Mouse (Mus musculus) thymus, adult 18-20 months (tissue): Measurements from ENCODE around the gene Irf8.
A peak's percentile ranks its signal among the peaks of the same experiment; 100 is the strongest.

Experiments
- DNase-seq, 2 experiments: peaks; one replicate each; pipeline ENCODE4 v3.0.0; 2022; ENCODE audit warnings: mixed read lengths in 2 of 2

The Irf8 gene

DNA sequence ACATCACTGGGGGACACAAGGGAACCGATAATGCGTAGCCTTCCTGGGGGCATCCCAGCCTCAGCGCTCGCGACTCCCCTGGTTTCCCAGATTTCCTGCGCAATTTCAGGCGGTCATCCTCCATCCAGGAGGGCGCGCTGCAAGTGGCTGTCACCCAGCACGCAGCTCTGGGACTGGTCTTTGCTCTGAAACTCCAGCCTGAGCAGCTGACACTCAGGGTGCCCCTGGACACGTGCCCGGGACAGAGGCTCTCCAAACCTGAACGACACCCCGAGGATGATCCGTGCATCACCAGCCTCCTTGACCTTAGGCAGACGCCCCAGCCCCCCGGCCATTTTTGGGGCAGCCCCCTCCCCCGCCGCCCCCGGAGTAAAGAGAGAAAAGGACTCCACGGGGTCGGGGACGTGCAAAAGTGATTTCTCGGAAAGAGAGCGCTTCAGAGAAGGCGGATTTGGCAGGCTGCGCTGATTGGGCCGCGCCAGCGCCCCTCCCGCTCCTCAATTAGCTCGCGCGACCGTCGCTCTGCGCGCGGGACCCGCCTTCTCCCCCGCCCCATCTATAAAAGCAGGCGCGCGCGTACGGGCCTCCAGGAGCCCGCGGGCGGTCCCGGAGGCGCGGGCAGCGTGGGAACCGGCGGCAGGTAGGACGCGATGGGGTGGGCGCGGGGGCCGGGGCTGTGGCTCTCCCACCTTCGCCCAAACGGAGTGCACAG lies at the start of gene Irf8:
Gene Irf8 (plus strand): TSS at position 589 of the 712 bp plus-strand sequence.
- DNase-seq: peak; percentile 82 to 84

DNA sequence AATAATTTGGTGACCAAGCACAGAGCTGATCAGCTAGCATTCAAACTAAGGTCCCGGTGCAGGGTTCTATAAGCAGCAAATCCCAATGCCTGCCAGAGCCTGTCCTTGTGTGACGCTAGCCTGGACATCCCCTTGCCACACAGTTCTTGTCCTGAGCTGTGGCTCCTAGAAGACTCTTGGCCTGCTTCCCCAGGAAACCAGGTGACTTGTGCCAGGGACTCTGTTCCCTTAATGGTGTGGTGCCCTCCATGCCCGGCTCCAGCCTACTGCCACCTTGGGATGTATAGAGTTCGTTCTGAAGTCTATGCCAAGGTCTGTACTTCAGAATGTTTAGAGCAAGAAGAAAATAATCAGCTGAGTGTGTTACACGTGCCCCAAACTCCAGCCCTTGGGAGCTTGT lies 49.6 kb upstream of the Irf8 start:
- no peak for DNase-seq

DNA sequence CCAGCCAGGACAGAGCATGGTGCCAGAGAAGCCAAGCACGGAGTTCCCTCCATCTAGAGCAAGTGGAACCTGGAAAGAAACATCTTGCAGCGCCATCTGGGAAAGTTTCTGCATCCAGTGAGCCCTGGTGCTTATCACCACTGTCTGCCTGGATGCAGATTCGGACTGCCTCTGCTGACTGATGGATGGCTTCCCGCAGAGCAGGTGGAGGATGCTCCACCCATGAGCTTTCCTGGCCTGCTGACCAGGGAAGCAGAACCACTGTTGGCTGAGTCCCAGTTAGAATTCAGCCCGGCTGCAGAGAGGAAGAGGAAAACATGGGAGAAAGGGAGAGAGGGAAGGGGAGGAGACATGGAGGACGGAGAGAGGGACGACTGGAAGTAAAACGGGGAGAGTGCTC lies 48.4 kb upstream of the Irf8 start:
- no peak for DNase-seq

DNA sequence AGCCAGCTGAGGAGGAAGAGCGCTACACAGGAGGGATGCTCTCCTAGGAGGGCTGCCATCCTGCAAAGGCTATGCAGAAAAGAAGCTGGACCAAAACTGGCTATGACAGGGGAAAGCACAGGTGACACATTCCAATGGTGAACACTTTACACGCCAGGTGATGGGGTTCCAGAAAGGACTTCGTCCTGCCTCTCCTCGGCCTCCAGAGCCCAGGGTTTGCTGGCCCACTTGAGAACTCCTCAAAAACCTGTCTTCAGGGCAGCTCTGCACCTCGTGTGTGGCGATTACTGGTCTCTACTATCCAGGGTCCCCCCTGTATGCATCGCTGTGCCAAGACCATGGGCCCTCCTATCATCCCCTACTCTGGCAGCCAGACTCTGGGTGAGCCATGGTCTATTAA lies 47.6 kb upstream of the Irf8 start:
- no peak for DNase-seq

DNA sequence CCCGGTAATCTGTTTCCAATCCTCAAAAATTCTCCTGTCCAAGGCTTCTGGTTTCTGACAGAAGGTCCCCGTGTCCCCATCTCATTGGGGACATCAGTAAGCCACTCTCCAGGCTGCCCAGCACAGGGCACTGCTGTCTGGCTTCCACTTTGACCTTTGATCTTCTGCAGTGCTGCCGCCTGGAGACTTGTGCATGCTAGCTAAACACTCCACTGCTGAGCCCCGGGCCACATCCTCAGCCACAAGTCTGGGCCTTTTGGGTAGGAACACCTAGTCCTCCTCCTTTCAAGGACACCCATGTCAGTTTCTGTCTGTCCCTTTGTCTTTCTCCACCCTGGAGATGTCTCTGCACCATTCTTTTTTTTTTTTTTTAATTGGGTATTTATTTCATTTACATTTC lies 43.2 kb upstream of the Irf8 start:
- no peak for DNase-seq

DNA sequence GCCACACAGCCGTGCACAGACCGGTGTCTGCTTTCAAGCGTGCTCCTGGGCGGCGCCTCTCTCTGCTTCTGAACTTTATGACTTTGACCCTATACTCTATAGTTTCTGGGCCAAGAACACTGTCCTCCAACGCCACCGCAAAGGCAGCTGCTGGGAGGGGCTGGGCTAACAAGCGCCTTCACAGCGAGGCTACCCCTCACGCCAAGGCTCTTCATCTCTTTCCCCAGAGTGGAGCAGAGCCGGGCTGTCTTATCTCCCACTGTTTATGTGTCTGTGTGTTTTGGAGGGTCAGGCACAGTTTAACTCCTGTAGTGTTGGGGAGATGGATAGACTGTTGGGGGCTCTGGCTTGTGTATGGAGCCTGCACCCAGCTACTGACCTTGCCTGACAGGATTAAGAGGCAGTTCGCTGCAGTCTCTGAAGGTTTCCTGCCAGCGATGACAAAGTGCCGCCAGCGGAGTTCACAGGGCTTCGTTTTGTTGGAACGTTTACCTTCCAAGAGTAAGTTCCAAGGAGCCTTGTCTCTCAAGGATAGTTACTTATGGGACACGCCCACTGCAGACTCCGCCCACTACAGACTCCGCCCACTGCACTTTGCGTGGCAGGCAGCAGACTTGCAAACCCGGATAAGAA lies 42.2 kb upstream of the Irf8 start:
- no peak for DNase-seq

DNA sequence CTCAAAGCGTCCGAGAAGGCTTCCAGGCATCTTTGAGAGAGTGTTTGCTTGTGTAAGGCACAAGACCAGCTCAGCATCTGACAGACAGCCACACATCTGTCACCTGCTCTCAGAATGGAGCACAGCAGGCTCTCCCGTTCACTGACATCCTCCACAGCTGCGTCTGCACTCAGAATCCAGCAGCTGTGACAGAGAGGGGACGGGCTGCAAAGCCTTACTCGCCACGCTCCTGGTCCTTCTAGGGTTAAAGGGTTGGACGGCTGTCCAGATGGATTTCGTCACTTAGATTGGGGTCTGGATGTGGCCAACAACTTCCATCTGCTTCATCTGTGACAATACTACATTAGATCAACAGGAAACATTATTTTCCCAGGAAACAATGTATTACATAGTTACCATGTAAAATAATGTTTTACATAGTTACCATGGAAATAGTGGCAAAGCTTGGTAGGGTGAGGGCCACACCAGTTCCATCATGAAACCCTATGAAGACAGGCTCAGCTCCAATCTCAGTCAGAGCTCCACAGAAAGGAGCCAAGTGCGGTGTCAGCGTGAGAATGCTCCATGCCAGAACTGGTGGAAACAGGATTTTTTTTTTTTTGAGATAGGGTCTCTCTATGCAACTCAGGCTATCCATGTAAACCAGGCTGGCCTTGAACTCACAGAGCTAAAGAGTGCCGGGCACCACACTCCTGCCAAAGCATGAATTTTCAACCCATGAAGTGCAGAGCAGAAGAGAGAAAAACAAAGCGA lies 39.6 kb upstream of the Irf8 start:
- peak; percentile 74 to 83 for DNase-seq

DNA sequence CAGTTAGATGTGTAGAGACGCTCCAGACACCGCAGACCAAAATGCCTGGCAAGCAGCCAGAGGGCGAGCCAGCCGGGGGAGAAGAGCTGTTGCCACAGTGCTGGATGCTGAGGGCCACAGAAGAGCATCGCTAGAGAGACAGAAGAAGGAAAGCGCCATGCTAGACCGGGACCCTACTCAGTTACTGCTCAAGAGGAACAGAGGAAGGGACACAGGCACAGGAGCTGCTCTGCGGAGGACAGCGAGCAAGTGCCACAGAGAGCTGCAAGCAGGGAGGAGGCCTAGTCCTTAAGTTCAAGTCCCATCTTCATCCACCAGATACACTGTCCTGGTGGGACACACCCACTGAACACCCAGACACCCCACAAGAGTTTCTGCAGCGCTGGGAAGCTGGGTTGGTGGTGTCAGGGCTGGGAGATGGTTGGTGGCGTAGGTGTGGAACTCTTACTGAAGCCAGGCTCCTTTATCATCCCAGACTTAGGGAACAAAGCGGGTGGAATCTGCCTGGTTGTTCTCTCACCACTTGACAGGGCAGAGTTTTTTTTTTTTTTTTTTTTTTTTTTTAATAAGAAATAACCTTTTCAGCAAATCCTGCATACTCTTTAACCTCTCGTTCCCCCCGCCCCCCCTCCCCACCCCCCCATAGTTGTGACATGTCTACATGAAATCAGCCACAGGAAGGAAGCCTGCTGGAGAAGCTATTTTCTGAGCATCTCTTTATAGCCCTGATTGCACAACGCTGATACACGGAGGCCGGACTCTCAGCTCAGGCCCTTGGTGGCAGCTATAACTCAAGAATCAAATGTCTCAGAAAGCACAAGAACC lies 38.8 kb upstream of the Irf8 start:
- peak; percentile 72 to 79 for DNase-seq

DNA sequence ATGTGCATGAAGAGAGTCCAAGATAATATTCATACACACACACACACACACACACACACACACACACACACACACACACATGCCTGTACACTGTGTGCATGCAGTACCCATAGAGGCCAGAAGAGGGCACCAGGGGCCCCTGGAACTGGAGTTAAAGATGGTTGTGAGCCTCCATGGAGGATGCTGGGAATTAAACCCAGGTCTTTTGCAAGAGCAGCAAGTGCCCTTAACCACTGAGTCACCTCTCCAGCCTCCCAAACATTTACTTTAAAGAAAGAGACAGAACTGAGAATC lies 38.2 kb upstream of the Irf8 start:
- DNase-seq: no peak

DNA sequence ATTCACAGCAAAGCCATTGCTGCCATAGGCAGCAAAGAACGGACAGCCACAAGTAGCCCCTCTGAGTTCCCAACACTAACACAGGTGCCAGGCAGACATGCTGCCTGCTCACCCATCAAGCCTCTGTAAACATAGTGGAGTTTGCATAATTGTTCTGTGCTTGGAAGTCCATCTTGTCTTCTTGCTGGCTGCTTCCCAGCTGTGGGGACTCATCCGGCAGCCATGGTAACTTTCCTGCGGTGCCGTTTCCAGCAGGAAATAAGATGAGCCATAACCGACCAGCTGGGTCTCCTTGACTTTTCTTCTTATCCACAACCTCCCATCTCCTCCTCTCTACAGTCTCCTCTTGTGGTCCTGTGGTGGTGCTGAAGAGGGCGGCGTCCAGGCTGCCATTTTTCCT lies 37.7 kb upstream of the Irf8 start:
- no peak for DNase-seq

DNA sequence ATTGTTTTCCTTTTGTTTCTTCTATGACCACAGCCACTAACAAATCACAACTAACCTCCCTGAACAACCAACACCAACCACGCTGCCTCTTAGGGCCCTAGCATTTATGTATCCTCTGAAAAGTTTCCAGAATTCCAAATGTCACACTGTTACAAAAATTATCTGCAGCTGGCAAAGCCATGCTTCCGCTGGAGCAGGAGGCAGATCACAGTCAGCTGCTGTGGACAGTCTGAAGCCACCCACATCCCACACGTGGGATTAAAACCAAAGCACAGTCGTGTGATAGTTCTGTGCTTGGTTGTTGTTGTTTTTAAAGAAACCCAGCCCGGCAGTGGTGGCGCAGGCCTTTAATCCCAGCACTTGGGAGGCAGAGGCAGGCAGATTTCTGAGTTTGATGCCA lies 37.1 kb upstream of the Irf8 start:
- DNase-seq: no peak

DNA sequence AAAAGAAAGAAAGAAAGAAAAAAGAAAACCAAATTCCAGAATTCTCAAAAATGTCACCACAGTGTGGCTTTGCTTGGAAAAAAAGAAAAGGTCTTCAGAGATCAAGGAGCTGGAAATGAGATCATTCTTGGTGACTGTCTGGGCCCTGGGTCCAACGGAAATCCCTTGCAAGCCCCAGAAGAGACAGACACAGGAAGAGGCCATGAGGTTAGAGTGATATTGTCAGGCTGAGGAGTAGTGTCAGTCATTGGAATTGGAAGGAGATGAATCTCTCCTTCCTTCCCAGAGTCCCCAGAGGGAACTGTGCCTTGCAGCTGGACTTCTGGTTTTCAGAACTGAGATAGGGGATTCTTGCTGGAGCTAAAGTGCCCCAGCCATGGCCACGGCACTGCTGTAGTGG lies 36.6 kb upstream of the Irf8 start:
- no peak for DNase-seq

DNA sequence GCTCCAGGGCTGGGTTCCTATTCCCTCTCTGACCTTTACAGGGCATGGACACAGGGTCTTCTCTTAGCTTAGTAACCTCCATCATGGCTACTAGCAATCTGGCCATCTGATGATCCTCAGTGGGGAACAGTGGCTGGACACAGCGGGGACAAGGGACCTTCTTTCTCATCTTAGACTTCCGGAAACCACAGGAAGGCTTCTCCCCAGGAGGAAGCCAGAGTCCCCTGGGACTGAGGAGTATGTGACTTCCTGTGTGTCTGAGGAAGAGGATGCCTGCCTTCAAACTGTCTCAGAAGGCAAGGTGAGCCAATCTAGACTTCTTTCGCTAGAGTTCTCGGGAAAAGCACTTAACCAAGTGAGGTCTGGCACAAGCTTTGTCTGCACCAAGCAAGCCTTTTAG lies 36.1 kb upstream of the Irf8 start:
- DNase-seq: no peak

DNA sequence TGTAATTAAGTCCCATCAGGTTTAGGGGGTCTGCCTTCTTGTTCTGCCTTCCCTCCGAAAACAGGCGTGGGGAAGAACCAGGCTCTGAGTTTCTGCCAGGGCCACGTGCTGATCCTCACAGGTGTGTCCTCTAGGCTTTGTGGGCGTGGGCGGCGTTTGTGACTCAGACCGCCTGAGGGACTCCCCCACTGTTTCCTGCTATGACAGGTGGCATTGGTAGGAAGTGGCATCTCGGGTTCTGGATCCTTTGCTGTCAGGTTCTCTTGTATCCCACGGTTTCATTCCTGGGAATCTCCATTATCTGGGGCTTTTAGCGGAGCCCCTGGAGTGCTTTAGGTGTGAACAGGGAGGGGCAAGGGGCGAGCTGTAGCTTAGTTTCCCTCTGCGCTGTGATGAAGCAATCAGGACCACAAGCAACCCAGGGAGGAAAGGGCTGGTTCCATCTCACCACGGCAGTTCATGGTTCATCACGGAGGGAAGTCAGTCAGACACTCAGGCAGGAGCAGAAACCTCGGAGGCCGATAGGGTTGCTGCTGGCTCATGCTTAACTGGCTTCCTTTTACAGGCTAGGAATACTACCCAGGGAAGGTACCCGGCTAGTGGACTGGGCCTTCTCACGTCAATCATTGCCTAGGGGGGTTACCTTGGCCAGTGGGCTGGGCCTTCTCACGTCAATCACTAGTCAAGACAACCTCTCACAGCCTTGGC lies 34.2 kb upstream of the Irf8 start:
- peak; percentile 75 to 86 for DNase-seq

DNA sequence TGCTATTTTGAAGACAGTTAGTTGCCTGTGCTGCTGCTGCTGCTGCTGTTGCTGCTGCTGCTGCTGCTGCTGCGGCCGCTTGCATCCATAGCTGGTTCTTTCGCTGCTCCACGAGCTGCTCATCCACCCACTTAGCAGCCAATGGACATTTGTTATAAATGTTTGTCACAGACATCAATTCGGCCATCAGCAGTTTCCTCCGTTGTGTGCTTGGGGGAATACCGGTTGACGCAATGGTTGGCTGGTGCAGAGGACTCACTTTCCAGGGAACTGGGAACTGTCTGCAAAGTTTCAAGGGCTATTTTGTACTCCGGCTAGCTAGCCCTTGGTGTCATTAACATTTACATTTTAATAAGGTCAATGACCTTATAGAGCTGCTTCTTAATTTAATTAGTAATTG lies 32.0 kb upstream of the Irf8 start:
- no peak for DNase-seq

DNA sequence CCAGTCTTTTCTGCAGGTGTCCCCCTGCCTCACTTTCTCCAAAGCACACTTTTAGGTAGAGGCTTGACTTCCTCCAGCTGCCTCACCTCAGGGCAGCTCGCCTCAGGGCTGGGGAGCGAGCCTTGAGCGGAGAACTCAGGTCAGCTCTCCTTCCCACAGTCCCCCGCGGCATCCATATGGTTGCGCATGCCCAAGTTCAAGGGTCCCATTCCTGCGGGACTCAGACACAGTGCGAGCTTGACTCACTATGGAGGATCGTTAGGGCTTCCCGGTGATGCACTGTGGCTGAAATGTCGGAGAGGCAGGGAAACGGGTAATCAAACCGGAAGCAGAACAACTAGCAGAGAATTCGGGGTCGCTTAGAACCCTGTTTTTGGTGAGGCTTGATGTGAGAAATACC lies 31.0 kb upstream of the Irf8 start:
- no peak for DNase-seq

DNA sequence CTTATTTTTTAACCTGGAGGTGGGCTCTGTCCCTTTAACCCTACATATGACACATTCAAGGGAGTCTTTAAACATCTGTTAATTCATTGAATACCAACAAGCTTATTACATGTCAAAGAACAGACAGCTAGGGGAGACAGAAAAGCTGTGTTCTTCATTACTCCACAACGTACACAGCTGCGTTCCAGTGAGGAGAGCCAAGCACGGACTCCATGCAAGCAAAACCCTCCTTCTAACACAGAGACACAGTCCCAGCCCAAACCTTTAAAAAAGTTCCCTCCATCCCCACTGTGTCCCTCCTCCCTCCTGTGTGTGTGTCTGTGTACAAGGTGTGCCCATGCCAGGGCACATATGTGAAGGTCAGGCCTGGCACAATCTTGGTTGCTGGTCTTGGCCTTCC lies 30.0 kb upstream of the Irf8 start:
- DNase-seq: no peak

DNA sequence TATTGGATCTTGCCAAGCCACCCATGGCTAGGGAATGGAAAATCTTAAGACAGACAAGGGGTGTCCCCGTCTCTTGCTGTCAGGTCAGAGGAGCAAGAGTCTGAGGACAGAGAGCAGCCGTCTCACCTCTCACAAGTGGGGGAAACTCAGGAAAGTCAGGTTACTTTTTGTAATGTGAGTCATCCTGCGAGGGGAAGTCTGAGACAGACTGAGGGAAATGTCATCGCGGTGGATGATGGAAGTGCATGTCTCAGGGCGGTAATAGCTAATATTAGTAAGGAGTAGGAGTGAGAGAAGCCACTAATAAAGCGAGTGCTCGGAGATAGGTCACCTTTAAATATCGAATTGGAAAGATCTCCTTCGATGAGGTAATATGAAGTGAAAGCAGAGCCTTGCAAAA lies 27.0 kb upstream of the Irf8 start:
- DNase-seq: no peak

DNA sequence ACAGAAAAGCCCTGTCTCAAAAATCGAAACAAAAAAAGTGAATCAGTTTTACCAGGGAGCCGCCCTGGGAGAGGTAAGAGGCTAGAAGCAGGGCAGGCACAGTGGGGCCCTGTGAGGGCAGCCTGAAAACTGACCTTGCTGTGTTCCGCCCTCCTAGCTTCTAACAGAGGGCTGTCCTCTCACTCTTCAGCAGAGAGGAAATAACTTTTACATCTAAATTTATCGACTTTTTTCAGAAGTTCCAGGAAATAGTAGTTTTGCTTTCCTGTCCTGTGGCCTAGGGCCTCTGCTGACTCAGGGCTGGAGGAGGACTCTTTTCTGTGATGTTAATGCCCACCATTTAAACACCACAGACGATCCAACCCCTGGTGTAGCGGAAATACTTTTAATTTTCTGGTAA lies 21.0 kb upstream of the Irf8 start:
- DNase-seq: no peak

DNA sequence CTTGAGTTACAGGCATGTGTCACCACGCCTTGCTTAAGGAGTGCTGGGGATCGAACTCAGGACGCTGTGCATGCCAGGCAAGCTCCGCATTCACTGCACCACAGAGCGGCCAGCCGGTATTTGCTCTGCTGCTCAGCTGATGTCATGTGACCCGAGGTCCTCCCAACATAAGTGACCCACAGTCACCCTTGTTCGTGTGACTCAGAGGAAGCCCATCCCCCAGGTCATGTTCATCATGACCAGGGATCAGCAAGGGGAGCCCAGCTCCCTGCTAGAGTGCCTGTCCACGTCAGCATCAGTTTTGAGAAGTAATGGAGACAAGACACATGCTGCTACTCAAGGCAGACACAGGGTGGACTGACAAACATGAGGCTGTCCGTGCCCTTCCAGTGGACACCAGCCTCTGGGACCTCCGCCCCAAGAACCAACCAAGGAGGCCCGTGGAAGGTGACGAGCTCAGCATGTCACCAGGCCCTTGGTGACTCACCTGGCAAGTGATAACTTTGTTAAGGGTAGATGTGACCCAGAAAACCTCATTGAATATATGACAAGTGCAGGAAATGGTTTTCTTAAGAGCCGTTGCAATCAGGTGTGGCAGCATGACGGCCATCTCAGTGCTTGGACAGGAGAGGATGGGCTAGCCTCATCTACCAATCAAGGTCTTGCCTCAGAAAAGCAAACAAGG lies 20.0 kb upstream of the Irf8 start:
- DNase-seq: no peak

DNA sequence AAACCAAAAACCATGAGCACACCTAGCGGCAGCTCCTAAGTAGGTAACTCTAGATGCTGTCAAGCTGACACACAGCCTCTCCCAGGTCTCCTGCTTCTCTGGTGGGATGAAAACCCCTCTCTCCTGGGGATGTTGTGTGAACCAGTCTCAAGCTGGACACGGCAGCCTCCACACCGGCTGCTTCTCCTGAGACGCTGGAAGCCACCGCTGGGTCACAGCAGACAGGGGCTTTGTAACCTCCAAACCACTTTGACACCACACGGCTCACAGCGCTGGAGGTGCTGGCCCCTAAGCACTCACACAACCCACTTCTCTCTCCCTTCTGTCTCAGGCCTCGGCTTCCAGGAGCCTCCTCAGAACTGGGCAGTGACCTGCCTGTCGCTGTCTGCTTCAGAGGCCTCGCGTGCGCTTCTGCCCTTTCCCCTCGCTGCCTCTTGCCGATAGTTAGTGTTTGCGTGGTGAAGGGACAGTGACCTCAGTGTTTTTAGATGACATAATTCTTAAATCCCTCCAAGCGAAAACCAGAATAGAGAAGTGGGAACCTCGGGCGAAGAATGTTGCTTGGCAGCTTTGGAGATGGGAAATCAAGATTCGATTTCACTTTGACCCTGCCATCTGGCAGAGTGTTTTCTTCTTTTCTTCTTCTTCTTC lies 16.4 kb upstream of the Irf8 start:
- DNase-seq: no peak

DNA sequence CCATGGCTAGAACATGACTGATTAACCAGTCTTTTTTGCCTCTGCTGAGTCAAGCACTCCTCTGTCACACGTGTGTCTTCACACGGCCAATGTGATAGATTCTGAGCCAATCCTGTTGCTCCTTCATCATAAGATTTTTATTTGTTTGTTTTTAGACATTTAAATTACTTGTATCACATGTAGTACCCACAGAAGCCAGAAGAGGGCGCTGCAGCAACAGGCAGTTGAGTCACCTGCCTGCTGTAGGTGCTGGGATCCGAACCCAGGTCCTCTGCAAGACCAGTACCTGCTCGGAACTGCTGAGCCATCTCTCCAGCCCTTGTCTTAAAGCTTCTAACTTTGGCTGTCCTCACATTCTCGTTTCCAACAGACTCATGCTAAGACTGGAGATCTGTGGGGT lies 13.1 kb upstream of the Irf8 start:
- DNase-seq: no peak
